Mouse (Mus musculus) urinary bladder, adult 2 months (tissue): ENCODE measurements around the gene Dclk1. TPM values are rescaled to one million over a fixed set of nuclear protein-coding genes. Genes with fewer than 3 reads are reported as not detected.

Experiments used
- DNase-seq: peaks from one replicate; pipeline ENCODE4 v3.0.0; 2022; ENCODE audit warnings: low spot score
- polyA plus RNA-seq: library from polyadenylated mRNA; depleted of rRNA; stranded (reverse); fragments of >200 nt; gene quantifications from 2 replicates; pipeline ENCODE4 v1.2.3, GENCODE M21; 2012

Dclk1 gene
- polyA plus RNA-seq, 1 experiment, result 2.6 TPM

DNA sequence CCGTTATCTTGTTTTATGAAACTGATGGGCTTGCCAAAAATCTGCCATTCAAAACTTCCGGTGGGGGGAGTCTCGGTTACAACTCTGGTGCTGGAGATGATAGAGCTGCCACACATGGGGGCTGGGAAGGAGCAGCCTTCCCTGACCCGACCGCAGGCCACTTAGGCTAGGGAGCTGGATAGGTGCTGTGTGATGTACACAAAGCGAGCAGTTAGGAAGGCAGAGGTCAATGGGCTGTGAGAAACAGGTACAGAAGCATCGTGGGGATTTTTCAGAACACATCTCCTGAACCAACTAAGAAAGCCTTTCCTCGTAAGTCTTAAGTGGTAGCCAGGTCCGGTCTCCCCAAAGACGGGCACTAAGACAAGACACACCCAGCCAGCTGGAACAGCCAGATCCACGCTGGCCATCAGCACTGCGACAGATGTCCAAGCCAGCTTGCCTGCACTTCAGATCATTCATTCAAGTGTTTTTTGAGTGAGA, 297.7 kb downstream of the Dclk1 start:
- no peak for DNase-seq

DNA sequence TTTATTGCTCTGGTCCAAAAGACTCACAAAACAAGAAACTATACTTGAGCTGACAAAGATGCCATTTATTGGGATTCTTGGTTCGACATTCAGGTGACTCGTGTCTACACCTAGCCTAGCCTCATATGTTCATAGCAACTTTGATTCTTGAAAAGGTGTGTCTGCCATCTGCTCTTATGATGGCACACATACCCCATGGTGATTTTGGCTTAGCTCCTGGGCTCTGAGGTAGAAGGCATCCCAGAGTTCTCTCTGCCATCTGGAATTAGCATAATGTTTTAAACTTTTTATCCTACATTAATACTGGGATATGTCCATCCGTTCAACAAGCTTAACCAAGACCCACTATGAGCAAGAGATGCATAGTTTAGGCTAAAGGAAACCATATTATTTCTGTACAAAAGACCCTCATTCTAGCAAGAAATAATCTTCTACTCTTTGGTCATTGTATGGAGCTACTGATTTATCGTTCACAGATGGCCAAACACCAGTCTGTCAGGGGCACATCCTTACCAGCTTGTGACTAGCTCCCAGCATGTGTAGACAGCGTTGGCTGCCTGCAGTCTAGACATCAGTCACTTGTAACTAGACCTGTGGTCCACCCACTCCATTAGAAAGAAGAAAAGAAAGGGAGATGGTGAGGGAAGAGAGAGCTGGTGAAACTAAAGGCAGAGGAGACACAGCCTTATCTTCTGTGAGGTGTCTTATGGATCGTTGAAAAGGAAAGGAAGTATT, 298.4 kb downstream of the Dclk1 start:
- no peak for DNase-seq

DNA sequence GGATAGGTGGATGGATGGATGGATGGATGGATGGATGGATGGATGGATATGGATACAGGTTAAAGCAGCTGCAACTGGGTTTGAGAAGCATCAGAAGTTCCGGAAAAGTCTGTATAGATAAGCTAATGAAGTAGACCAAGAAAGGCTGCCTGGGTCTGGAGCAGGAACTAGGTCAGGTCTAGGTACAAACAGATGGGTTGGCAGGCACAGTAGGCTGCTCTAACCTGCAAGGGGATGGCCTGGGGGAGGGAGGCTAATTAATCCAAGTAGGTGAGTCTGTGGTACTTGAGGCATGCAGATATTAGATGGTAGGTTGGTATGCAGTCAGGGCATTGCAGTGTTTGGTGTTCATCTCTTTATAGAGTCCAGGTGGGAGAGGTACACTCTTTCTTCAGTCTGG, 299.6 kb downstream of the Dclk1 start:
- no peak for DNase-seq

DNA sequence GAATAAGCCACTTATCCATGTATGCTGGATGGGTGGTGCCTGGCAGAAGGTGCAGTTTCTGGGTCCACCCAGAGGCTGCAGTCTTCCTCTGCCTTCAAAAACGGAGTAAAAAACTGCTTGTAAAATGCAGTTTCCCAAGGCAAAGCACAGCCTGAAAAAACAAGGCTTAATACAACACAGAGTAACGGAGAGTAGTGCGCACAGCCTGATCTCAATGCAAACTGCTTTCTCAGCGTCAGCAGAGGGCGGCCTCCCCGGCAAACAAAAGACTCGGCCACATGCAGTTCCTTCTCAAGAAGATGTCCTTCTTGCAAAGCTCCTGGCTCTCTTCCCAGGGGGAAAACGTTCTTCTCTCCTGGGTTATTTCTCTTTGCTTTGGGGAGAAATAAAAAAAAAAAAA, 300.1 kb downstream of the Dclk1 start:
- no peak for DNase-seq

- DNase-seq, result no peak
These were observed 300.8 kb downstream of the Dclk1 start for GRCm38 (mm10) chr3:55542947-55543346.

- DNase-seq, result no peak
These were observed 301.9 kb downstream of the Dclk1 start for GRCm38 (mm10) chr3:55543929-55544684.

DNA sequence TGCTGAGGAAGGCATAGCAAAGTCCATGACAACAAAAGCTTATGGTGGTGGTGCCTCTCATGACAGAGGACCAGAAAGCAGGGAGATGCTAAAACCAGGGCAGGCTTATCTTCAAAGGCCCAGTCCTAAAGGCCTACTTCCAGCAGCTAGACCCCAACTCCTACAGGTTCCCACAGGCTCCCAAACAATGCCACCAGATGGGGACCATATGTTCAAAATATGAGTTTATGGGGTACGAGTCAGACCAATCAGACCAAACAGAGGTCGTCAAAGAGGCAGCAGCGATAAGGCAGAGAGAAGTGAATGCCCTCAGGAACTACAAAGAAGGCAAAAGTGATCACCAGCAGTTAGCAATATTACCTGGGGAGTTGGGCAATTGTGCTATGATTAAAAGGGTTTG, 303.1 kb downstream of the Dclk1 start:
- DNase-seq, result no peak

GRCm38 (mm10) chr3:55545916-55546315, 303.8 kb downstream of the Dclk1 start:
- DNase-seq, result no peak

GRCm38 (mm10) chr3:55547106-55547505, 304.9 kb downstream of the Dclk1 start:
- DNase-seq, result no peak

GRCm38 (mm10) chr3:55549376-55549775, 307.2 kb downstream of the Dclk1 start:
- no peak for DNase-seq

DNA sequence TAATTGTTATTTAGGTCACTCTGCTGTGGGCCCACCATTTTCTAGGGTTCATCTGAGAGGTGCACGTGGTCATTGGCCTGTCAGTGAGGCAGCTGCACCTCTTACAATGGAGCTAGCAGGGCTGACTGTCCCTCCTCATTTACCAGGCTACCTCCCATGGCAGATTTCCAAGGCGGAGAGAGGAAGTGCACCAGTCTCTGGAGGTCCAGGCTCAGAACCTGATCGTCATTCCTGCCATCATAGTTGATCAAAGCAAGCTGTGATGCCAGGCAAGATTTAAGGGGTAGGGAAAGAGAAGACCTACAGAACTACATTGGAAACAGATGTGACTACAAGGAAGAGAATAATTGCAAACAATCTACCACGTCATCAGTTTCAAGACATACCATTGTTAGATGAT, 308.8 kb downstream of the Dclk1 start:
- DNase-seq, result no peak

DNA sequence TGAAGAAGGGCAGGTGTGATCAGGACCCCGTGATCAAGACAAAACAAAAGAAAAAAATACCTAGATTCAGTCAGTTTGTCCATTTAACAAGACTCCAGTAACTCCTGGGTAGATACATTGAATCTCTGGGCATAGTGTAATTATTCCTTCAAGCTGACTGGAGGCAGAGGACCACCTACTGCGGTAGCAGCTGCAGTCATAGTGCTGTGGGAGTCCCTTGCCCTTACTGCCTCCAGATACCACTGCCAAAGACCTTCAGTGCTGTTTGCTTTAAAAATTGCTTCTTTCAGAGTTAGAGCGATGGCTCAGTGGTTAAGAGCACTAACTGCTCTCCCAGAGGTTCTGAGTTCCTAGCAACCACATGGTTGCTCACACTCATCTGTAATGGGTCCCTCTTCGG, 309.7 kb downstream of the Dclk1 start:
- no peak for DNase-seq

GRCm38 (mm10) chr3:55553031-55553430, 310.9 kb downstream of the Dclk1 start:
- no peak for DNase-seq

GRCm38 (mm10) chr3:55555848-55556247, 313.7 kb downstream of the Dclk1 start:
- DNase-seq, result no peak

DNA sequence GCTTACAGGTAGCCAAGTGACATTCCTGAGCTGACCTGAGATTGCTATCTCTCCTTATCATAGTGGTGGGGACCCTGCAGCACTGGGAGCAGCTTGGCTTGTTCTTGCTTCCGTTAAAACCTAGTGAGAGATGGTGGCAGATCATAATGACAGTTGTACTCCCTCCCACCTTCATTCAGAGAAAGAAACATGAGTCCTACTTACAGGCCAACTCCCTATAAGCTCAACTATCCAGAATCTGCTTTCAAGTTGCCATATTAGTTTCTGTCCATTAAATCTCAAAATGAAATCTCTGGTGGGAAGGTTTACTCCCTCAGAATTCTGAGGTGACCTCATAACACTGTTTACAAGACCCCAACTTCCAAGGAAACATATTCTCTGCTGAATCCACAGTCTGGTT, 316.4 kb downstream of the Dclk1 start:
- no peak for DNase-seq

GRCm38 (mm10) chr3:55567476-55567875, 325.3 kb downstream of the Dclk1 start:
- no peak for DNase-seq

- DNase-seq, result no peak
These were observed 327.4 kb downstream of the Dclk1 start for GRCm38 (mm10) chr3:55569539-55569938.

GRCm38 (mm10) chr3:55571034-55571433, 328.9 kb downstream of the Dclk1 start:
- DNase-seq, result no peak

DNA sequence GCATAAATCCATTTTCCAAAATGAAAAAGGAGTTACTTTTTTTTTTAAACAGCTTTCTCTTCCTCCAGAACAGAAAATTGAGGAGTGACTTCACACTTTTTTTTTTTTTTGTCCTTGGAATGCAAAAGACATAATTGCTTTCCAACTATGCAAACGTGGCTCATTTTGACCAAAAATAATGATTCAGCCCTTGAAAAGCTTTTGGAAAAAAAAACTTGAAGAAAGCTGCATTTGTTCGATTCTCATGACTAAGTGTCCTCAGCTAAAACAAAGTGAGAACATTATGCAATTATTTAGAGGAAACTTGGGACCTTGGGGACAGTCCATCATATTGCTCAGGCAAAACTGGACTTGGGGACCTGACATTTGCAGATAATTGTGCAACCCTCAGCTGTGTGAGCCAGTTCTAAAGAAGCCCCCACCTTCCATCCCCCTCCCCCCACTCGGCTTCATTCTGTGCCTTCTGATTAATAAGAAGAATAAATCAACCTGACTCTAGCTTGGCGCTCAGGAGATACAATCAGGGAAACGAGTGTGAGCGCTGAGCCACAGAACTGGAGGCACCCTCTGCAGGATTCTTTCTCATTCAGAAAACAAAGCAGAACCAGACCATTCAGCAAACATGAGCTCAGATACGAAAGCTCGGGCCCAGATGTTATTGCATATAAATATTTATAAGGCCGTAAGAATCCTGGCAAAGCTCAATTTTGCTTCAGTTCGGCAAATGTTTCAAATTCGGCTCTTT, 329.6 kb downstream of the Dclk1 start:
- no peak for DNase-seq

GRCm38 (mm10) chr3:55572297-55572681, 330.1 kb downstream of the Dclk1 start:
- no peak for DNase-seq

- no peak for DNase-seq
These were observed 331.8 kb downstream of the Dclk1 start for GRCm38 (mm10) chr3:55574003-55574402.

GRCm38 (mm10) chr3:55587434-55587971, 345.3 kb downstream of the Dclk1 start:
- no peak for DNase-seq
